Mouse (Mus musculus) bone marrow macrophage, adult 2 months (primary cell): ENCODE measurements around the gene Erc2. TPM values are rescaled to one million over a fixed set of nuclear protein-coding genes. Genes with fewer than 3 reads are reported as not detected.

Experiments used
- H3K27ac ChIP-seq: 2 replicates; pipeline ENCODE4 v1.5.1; 2012; ENCODE audit warnings: low read depth, low read length; ENCODE audit not compliant: insufficient read depth
- H3K4me1 ChIP-seq: 2 replicates; pipeline ENCODE4 v1.6.1; 2012; ENCODE audit warnings: low read length; ENCODE audit not compliant: control insufficient read depth, insufficient read depth
- H3K4me3 ChIP-seq: 2 replicates; pipeline ENCODE4 v1.5.1; 2012; ENCODE audit warnings: mild to moderate bottlenecking, low read length, moderate library complexity; ENCODE audit not compliant: insufficient read depth
- CTCF ChIP-seq: IDR thresholded peaks from 2 replicates; pipeline ENCODE4 v1.5.1; 2012; ENCODE audit warnings: low read depth, mild to moderate bottlenecking, low read length, moderate library complexity
- POLR2A ChIP-seq: IDR thresholded peaks from 2 replicates; pipeline ENCODE4 v1.6.1; 2012; ENCODE audit warnings: mild to moderate bottlenecking, low read depth, low read length, borderline replicate concordance
- polyA plus RNA-seq: library from polyadenylated mRNA; stranded (reverse); fragments of >200 nt; gene quantifications from 2 replicates; pipeline ENCODE4 v1.2.4, GENCODE M21; 2012; ENCODE audit not compliant: missing spikeins, insufficient read depth, insufficient read length

Erc2 gene
- polyA plus RNA-seq, 1 experiment: not detected

GRCm38 (mm10) chr14:28362336-28362735, 740.1 kb downstream of the Erc2 start:
- Histone ChIP-seq H3K4me3 (no peak overlapping the region), H3K27ac (no peak overlapping the region), H3K4me1 (no peaks in the 10 kb centered on the region)
- no peak for TF ChIP-seq CTCF
- no peak for TF ChIP-seq POLR2A

- H3K4me3 ChIP-seq: no peak overlapping the region
- TF ChIP-seq POLR2A (no peak), CTCF (no peak)
- no peak overlapping the region for H3K27ac ChIP-seq
- H3K4me1 ChIP-seq: no peaks in the 10 kb centered on the region
Observed at GRCm38 (mm10) chr14:28370713-28371112, 748.5 kb downstream of the Erc2 start.

- no peak for TF ChIP-seq POLR2A
- no peak for TF ChIP-seq CTCF
- Histone ChIP-seq H3K27ac (no peak overlapping the region), H3K4me3 (no peak overlapping the region), H3K4me1 (no peaks in the 10 kb centered on the region)
Observed at GRCm38 (mm10) chr14:28371651-28372050, 749.4 kb downstream of the Erc2 start.

GRCm38 (mm10) chr14:28375642-28376091, 753.4 kb downstream of the Erc2 start:
- no peak for TF ChIP-seq CTCF
- TF ChIP-seq POLR2A: no peak
- H3K27ac ChIP-seq: no peak overlapping the region
- no peak overlapping the region for H3K4me3 ChIP-seq
- H3K4me1 ChIP-seq: no peaks in the 10 kb centered on the region

GRCm38 (mm10) chr14:28376208-28376805, 754.1 kb downstream of the Erc2 start:
- Histone ChIP-seq H3K4me3 (no peak overlapping the region), H3K27ac (no peak overlapping the region), H3K4me1 (no peaks in the 10 kb centered on the region)
- TF ChIP-seq CTCF: no peak
- TF ChIP-seq POLR2A: no peak

- Histone ChIP-seq H3K27ac (no peak overlapping the region), H3K4me3 (no peak overlapping the region), H3K4me1 (no peaks in the 10 kb centered on the region)
- TF ChIP-seq POLR2A (no peak), CTCF (no peak)
Observed at GRCm38 (mm10) chr14:28377519-28377918, 755.3 kb downstream of the Erc2 start.

- TF ChIP-seq CTCF (no peak), POLR2A (no peak)
- no peak overlapping the region for H3K4me3 ChIP-seq
- H3K27ac ChIP-seq: no peak overlapping the region
- no peaks in the 10 kb centered on the region for H3K4me1 ChIP-seq
Observed at GRCm38 (mm10) chr14:28380129-28380528, 757.9 kb downstream of the Erc2 start.

- no peak overlapping the region for H3K27ac ChIP-seq
- TF ChIP-seq POLR2A (no peak), CTCF (no peak)
- no peaks in the 10 kb centered on the region for H3K4me1 ChIP-seq
- H3K4me3 ChIP-seq: no peak overlapping the region
Observed at GRCm38 (mm10) chr14:28381801-28382550, 759.7 kb downstream of the Erc2 start.

GRCm38 (mm10) chr14:28386815-28387607, 764.8 kb downstream of the Erc2 start:
- Histone ChIP-seq H3K4me1 (no peaks in the 10 kb centered on the region), H3K4me3 (no peak overlapping the region), H3K27ac (no peak overlapping the region)
- TF ChIP-seq POLR2A (no peak), CTCF (no peak)

- H3K4me1 ChIP-seq: no peaks in the 10 kb centered on the region
- TF ChIP-seq POLR2A (no peak), CTCF (no peak)
- H3K27ac ChIP-seq: no peak overlapping the region
- no peak overlapping the region for H3K4me3 ChIP-seq
Observed at GRCm38 (mm10) chr14:28398915-28399314, 776.7 kb downstream of the Erc2 start.

- Histone ChIP-seq H3K27ac (no peak overlapping the region), H3K4me3 (no peak overlapping the region), H3K4me1 (no peaks in the 10 kb centered on the region)
- no peak for TF ChIP-seq POLR2A
- TF ChIP-seq CTCF: no peak
Observed at GRCm38 (mm10) chr14:28399897-28400296, 777.7 kb downstream of the Erc2 start.
